Mouse (Mus musculus) cerebellum, adult 9-11 months (tissue): ENCODE data around the gene Gpr61.
A peak's percentile ranks its signal among the peaks of the same experiment; 100 is the strongest.

Experiments used
- DNase-seq: peaks from one replicate; pipeline ENCODE4 v3.0.0; 2022

The Gpr61 gene

GRCm38 (mm10) chr3:108154656-108155055 is at the start of gene Gpr61:
Gene Gpr61 (minus strand): TSS chr3:108154882.
- peak; percentile 45 for DNase-seq

GRCm38 (mm10) chr3:108204470-108204869 is 49.8 kb upstream of the Gpr61 start:
- peak; percentile 40 for DNase-seq

- peak; percentile 84 for DNase-seq
Measured at GRCm38 (mm10) chr3:108203621-108204325, 49.1 kb upstream of the Gpr61 start.

DNA sequence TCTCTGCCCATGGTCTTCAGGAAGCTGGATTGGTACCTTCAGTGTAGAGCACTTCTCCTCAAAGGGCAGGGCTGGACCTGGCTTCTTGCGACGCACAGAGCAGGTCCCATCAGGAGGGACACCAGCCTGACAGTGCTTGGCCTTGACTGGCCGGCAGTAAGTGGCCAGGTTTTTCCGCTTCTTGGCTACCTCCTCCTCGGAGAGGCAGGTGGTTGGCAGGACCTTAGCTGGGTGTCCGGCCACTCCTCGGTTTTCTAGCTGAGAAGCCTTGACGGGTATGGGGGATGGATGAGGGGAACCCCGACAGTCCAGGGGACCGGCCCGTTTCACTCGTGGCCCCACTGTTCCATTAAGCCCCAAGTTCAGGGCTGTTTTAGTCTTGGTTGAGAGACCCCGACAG is 48.5 kb upstream of the Gpr61 start:
- DNase-seq: peak; percentile 66

DNA sequence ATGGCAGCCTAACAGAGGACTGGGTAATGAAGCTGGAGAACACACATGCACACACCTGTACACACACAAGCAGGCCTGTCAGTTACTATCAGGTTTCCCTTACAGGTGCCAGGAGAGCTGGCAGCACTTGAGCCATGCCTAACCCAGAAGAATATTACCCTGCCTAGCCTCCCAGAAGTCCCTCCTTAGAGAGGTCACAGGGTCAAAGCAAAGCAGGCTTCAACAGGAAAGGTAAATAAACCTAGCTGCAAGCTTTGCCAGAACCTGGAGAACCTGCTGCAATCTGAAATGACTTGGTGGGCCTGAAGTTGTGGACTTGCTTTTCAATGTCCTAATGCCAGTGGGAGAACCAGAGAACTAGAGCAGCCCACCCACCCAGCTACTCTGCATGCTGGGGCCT is 47.8 kb upstream of the Gpr61 start:
- no peak for DNase-seq

- DNase-seq: peak; percentile 91
Measured at GRCm38 (mm10) chr3:108200329-108201323, 45.9 kb upstream of the Gpr61 start, which contains the start of gene Cyb561d1. Gene Cyb561d1 (minus strand): TSS chr3:108201212.

GRCm38 (mm10) chr3:108199231-108199630 is 44.5 kb upstream of the Gpr61 start:
- DNase-seq: peak; percentile 32

- DNase-seq: peak; percentile 74
Measured at GRCm38 (mm10) chr3:108197066-108197497, 42.4 kb upstream of the Gpr61 start.

GRCm38 (mm10) chr3:108195941-108196590 is 41.4 kb upstream of the Gpr61 start:
- peak; percentile 47 for DNase-seq

- no peak for DNase-seq
Measured at GRCm38 (mm10) chr3:108195287-108195686, 40.6 kb upstream of the Gpr61 start.

DNA sequence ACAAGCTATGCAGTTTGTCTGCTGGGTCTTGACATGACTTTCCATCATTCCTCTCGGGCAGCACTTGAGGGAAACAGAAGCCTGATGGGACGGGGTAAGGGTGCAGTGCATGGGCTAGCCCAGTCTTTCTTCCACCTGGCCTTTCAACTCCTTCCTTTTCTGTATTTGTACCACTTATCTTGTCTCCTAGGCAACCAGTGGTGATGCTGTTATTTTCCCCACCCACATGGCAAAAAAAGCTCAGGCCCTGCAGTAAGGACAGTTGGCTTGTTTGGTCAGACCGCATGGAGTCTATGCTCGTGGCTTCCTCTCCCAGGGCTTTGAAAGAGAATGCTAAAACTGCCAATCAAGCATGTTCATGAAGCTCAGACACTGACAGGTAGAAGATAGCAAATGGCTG is 39.0 kb upstream of the Gpr61 start:
- DNase-seq: no peak

GRCm38 (mm10) chr3:108189897-108190296 is 35.2 kb upstream of the Gpr61 start:
- no peak for DNase-seq

DNA sequence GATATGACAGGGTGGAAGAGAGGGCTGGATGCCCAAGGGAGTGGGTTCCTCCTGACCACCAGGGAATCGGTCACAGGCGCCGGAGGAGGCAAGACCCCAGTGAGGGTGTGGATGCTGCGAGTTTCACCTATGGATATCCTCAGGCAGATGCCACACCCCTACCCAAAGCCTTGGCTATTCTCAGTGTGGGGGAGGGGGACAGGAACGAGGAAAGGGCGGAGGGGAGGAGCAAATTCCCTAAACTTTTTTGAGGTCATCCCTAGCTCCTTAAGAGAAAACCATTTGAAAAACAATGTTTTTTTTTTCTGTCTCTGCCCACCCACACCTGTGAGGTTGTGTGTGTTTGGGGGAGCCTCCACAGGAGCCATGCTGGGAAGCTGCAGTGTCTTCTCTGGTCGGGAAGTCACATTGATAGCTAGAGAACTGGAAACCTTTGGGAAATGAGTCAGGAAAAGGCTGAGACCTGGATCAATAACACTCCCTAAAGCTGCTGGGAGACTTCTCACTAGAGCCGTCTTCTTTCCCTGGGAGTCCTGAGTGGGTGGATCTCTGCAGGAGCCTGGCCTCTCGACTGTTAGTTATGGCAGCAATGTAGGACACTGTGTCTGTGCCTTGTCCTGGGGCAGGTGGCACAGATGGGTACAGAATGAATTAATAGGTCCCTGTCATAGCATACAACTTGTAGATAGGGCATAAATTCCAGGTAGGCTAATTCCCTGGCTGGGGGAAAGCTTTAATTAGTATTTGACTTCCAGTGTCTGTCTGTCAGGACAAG is 34.2 kb upstream of the Gpr61 start:
- peak; percentile 59 for DNase-seq

GRCm38 (mm10) chr3:108187111-108187795 is 32.6 kb upstream of the Gpr61 start:
- peak; percentile 52 for DNase-seq

GRCm38 (mm10) chr3:108186098-108187047 is 31.7 kb upstream of the Gpr61 start, which contains the start of gene Amigo1:
Gene Amigo1 (plus strand): TSS chr3:108186335.
- peak; percentile 75 for DNase-seq

GRCm38 (mm10) chr3:108185460-108186097 is 30.9 kb upstream of the Gpr61 start:
- peak; percentile 24 for DNase-seq

DNA sequence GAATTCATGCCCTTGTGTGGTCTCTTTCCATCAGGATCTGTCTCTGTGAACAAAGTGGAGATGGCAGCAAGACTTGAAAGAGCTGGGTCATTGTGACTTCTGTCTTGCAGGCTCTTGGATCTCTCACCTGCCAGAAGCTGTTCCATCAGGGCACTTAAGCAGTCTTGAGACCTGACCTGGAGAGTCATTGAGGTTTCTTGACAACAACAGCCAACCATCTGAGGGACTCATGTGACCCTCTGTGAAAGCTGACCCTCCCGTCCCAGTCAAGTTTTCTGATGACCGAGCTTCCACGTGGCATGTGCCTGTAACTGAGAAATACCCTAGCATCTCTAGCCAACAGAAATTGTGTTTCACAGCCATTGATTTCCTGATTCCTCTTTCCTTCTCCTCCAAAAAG is 30.1 kb upstream of the Gpr61 start:
- no peak for DNase-seq

- DNase-seq: no peak
Measured at GRCm38 (mm10) chr3:108180514-108180913, 25.8 kb upstream of the Gpr61 start.

GRCm38 (mm10) chr3:108178756-108179715 is 24.4 kb upstream of the Gpr61 start:
- no peak for DNase-seq
